8 mouse cellular contexts compared by ENCODE assay signal in genomic region chr19:5925311-5925855, GRCm38 (mm10). TPM values are rescaled to one million over a fixed set of nuclear protein-coding genes. Genes with fewer than 3 reads are reported as not detected.
DNase-seq lines count a peak whose midpoint lies in the region; ATAC-seq and TF ChIP-seq lines count a peak whose summit lies in the region.

No protein-coding gene starts in this region.

- H3K27ac ChIP-seq in spleen, adult 2 months (ENCODE audit: insufficient read depth, low read length) = peak overlapping the region; percentile 11; the same call in 1 of the 2 replicates
- no peak overlapping the region for H3K27ac ChIP-seq in forebrain, embryonic 13.5 days
- no peak overlapping the region for H3K27ac ChIP-seq in limb, embryonic 14.5 days (replicated peaks; ENCODE audit: low read depth, low read length)
- peak overlapping the region; percentile 89 for H3K27ac ChIP-seq in stomach, embryonic 16.5 days (ENCODE audit: low read length)

- H3K4me1 ChIP-seq in spleen, adult 2 months (ENCODE audit: control insufficient read depth, insufficient read depth, insufficient read length) = no peaks in the 10 kb centered on the region; the same call in 1 of the 2 replicates
- peaks cover 37% of the 10 kb centered on the region for H3K4me1 ChIP-seq in forebrain, embryonic 13.5 days
- peaks cover 14% of the 10 kb centered on the region for H3K4me1 ChIP-seq in limb, embryonic 14.5 days (ENCODE audit: control insufficient read depth, insufficient read depth, low read length)
- H3K4me1 ChIP-seq in stomach, embryonic 16.5 days (ENCODE audit: control insufficient read depth, insufficient read depth, low read length) = peaks cover 37% of the 10 kb centered on the region

- peak overlapping the region; percentile 39 for H3K4me3 ChIP-seq in spleen, adult 2 months (ENCODE audit: extremely low read depth, insufficient read depth, insufficient read length)
- peak overlapping the region; percentile 54 for H3K4me3 ChIP-seq in forebrain, embryonic 13.5 days
- peak overlapping the region; percentile 56 for H3K4me3 ChIP-seq in limb, embryonic 14.5 days (replicated peaks; ENCODE audit: low read length)
- H3K4me3 ChIP-seq in stomach, embryonic 16.5 days (replicated peaks; ENCODE audit: low read length) = peak overlapping the region; percentile 63

- H3K27me3 ChIP-seq in spleen, adult 2 months (ENCODE audit: control insufficient read depth, insufficient read depth, low read length) = no peaks in the 10 kb centered on the region
- H3K27me3 ChIP-seq in forebrain, embryonic 13.5 days = peaks cover 10% of the 10 kb centered on the region
- 0 out of 2 replicates have a peak, but pooled peaks cover 5% of the 10 kb centered on the region for H3K27me3 ChIP-seq in limb, embryonic 14.5 days (ENCODE audit: control insufficient read depth, insufficient read depth, low read length)
- 0 out of 2 replicates have a peak, but pooled peaks cover 3% of the 10 kb centered on the region for H3K27me3 ChIP-seq in stomach, embryonic 16.5 days (ENCODE audit: control insufficient read depth, insufficient read depth, low read length)

- 35% methylated on average over 11 of the region's 11 CpGs for WGBS in spleen, adult 2 months
- 31% methylated on average over 11 of the region's 11 CpGs for WGBS in forebrain, embryonic 13.5 days
- 29% methylated on average over 11 of the region's 11 CpGs for WGBS in limb, embryonic 14.5 days
- 27% methylated on average over 11 of the region's 11 CpGs for whole genome bisulfite sequencing in stomach, embryonic 16.5 days

- TF ChIP-seq POLR2A in spleen, adult 2 months (IDR thresholded peaks at IDR 0.05; ENCODE audit: low read depth, low read length) = no peak
- TF ChIP-seq POLR2A in limb, embryonic 14.5 days (IDR thresholded peaks at IDR 0.05; ENCODE audit: borderline replicate concordance, extremely low read depth, insufficient read depth, insufficient read length) = no peak

- no peak for ATAC-seq in forebrain, embryonic 13.5 days
- ATAC-seq in limb, embryonic 14.5 days (ENCODE audit: low FRiP score, low read depth) = no peak
- no peak for ATAC-seq in stomach, embryonic 16.5 days (ENCODE audit: insufficient read depth, low FRiP score)

- DNase-seq in spleen, adult 2 months (ENCODE audit: low read depth in 1 of 2, low spot score in 2 of 2) = no peak
- DNase-seq in spleen, adult 18-20 months = no peak
- no peak for DNase-seq in limb, embryonic 14.5 days (ENCODE audit: low spot score)
- no peak for DNase-seq in retina, embryonic 14.5 days (ENCODE audit: low spot score)
- DNase-seq in urinary bladder, adult 2 months (ENCODE audit: low spot score) = no peak
- no peak for DNase-seq in cerebellum, adult 11-12 months

- no peaks in the 10 kb centered on the region for H3K36me3 ChIP-seq in spleen, adult 2 months (ENCODE audit: control insufficient read depth, insufficient read depth, low read length)
- no peaks in the 10 kb centered on the region for H3K36me3 ChIP-seq in forebrain, embryonic 13.5 days (ENCODE audit: poor library complexity, severe bottlenecking)
- no peaks in the 10 kb centered on the region for H3K36me3 ChIP-seq in limb, embryonic 14.5 days (ENCODE audit: control insufficient read depth, insufficient read depth, low read length)
- H3K36me3 ChIP-seq in stomach, embryonic 16.5 days (ENCODE audit: control insufficient read depth, insufficient read depth, low read length) = no peaks in the 10 kb centered on the region

- TF ChIP-seq CTCF in spleen, adult 2 months (IDR thresholded peaks at IDR 0.05; ENCODE audit: extremely low read depth, insufficient read depth, insufficient read length, insufficient replicate concordance) = no peak

- H3K4me2 ChIP-seq in forebrain, embryonic 13.5 days = peak overlapping the region; percentile 95
- H3K4me2 ChIP-seq in limb, embryonic 14.5 days (replicated peaks; ENCODE audit: low read depth, low read length, severe bottlenecking) = peak overlapping the region; percentile 99
- peak overlapping the region; percentile 97 for H3K4me2 ChIP-seq in stomach, embryonic 16.5 days (ENCODE audit: low read depth, low read length)

- H3K9ac ChIP-seq in forebrain, embryonic 13.5 days = peak overlapping the region; percentile 51
- no peak overlapping the region for H3K9ac ChIP-seq in limb, embryonic 14.5 days (ENCODE audit: low read depth, low read length, severe bottlenecking)
- H3K9ac ChIP-seq in stomach, embryonic 16.5 days (ENCODE audit: low read length) = peak overlapping the region; percentile 60

- no peaks in the 10 kb centered on the region for H3K9me3 ChIP-seq in forebrain, embryonic 13.5 days (replicated peaks)
- H3K9me3 ChIP-seq in limb, embryonic 14.5 days (ENCODE audit: control insufficient read depth, low read length) = no peaks in the 10 kb centered on the region
- H3K9me3 ChIP-seq in stomach, embryonic 16.5 days (replicated peaks; ENCODE audit: control insufficient read depth, low read length) = no peaks in the 10 kb centered on the region

RNA-seq across cellular contexts. Expression of gene Cdc42ep2, which starts 0.8 kb away (rescaled TPM):
- 8.1 and 8.2 TPM in 2 replicates for polyA plus RNA-seq in spleen, adult 2 months (2012; rRNA removed)
- 4.2 and 4.6 TPM in 2 replicates for polyA plus RNA-seq in forebrain, embryonic 13.5 days (2015; fragmentation: Nextera tagmentation; extraction: Ambion mirVana)
- polyA plus RNA-seq in limb, embryonic 14.5 days (2012; rRNA removed) = 9.7 and 10.0 TPM in 2 replicates
- polyA plus RNA-seq in limb, embryonic 14.5 days (2014; fragmentation: Nextera tagmentation; extraction: Ambion mirVana) = 6.5 and 8.0 TPM in 2 replicates
- 13.4 and 13.9 TPM in 2 replicates for polyA plus RNA-seq in stomach, embryonic 16.5 days (2015; fragmentation: Nextera tagmentation; extraction: Ambion mirVana)
- 22.9 and 26.2 TPM in 2 replicates for polyA plus RNA-seq in urinary bladder, adult 2 months (2012; rRNA removed)

RNA-seq across cellular contexts. Expression of gene Dpf2, which starts 12.6 kb away (rescaled TPM):
- 59.9 and 74.8 TPM in 2 replicates for polyA plus RNA-seq in spleen, adult 2 months (2012; rRNA removed)
- polyA plus RNA-seq in forebrain, embryonic 13.5 days (2015; fragmentation: Nextera tagmentation; extraction: Ambion mirVana) = 147 and 169 TPM in 2 replicates
- polyA plus RNA-seq in limb, embryonic 14.5 days (2012; rRNA removed) = 179 and 199 TPM in 2 replicates
- 143 and 147 TPM in 2 replicates for polyA plus RNA-seq in limb, embryonic 14.5 days (2014; fragmentation: Nextera tagmentation; extraction: Ambion mirVana)
- polyA plus RNA-seq in stomach, embryonic 16.5 days (2015; fragmentation: Nextera tagmentation; extraction: Ambion mirVana) = 117 and 127 TPM in 2 replicates
- polyA plus RNA-seq in urinary bladder, adult 2 months (2012; rRNA removed) = 87.5 and 102 TPM in 2 replicates

RNA-seq across cellular contexts. Expression of gene Tigd3, which starts 31.4 kb away (rescaled TPM):
- polyA plus RNA-seq in spleen, adult 2 months (2012; rRNA removed) = 1.3 TPM in 2 replicates
- polyA plus RNA-seq in forebrain, embryonic 13.5 days (2015; fragmentation: Nextera tagmentation; extraction: Ambion mirVana) = 13.1 and 15.5 TPM in 2 replicates
- polyA plus RNA-seq in limb, embryonic 14.5 days (2012; rRNA removed) = 4.8 TPM in 2 replicates
- polyA plus RNA-seq in limb, embryonic 14.5 days (2014; fragmentation: Nextera tagmentation; extraction: Ambion mirVana) = 1.7 and 2.0 TPM in 2 replicates
- polyA plus RNA-seq in stomach, embryonic 16.5 days (2015; fragmentation: Nextera tagmentation; extraction: Ambion mirVana) = 1.7 and 1.8 TPM in 2 replicates
- 0.69 and 0.87 TPM in 2 replicates for polyA plus RNA-seq in urinary bladder, adult 2 months (2012; rRNA removed)

RNA-seq across cellular contexts. Expression of gene Pola2, which starts 38.6 kb away (rescaled TPM):
- polyA plus RNA-seq in spleen, adult 2 months (2012; rRNA removed) = 40.5 and 48.0 TPM in 2 replicates
- 52.6 and 55.9 TPM in 2 replicates for polyA plus RNA-seq in forebrain, embryonic 13.5 days (2015; fragmentation: Nextera tagmentation; extraction: Ambion mirVana)
- polyA plus RNA-seq in limb, embryonic 14.5 days (2012; rRNA removed) = 87.9 and 109 TPM in 2 replicates
- polyA plus RNA-seq in limb, embryonic 14.5 days (2014; fragmentation: Nextera tagmentation; extraction: Ambion mirVana) = 65.8 and 66.3 TPM in 2 replicates
- polyA plus RNA-seq in stomach, embryonic 16.5 days (2015; fragmentation: Nextera tagmentation; extraction: Ambion mirVana) = 49.6 and 50.4 TPM in 2 replicates
- polyA plus RNA-seq in urinary bladder, adult 2 months (2012; rRNA removed) = 32.8 and 41.0 TPM in 2 replicates

RNA-seq across cellular contexts. Expression of gene Slc25a45, which starts 47.8 kb away (rescaled TPM):
- 36.6 and 37.6 TPM in 2 replicates for polyA plus RNA-seq in spleen, adult 2 months (2012; rRNA removed)
- 1.2 and 1.4 TPM in 2 replicates for polyA plus RNA-seq in forebrain, embryonic 13.5 days (2015; fragmentation: Nextera tagmentation; extraction: Ambion mirVana)
- 6.2 and 6.3 TPM in 2 replicates for polyA plus RNA-seq in limb, embryonic 14.5 days (2012; rRNA removed)
- 2.5 and 3.0 TPM in 2 replicates for polyA plus RNA-seq in limb, embryonic 14.5 days (2014; fragmentation: Nextera tagmentation; extraction: Ambion mirVana)
- 5.1 and 5.5 TPM in 2 replicates for polyA plus RNA-seq in stomach, embryonic 16.5 days (2015; fragmentation: Nextera tagmentation; extraction: Ambion mirVana)
- polyA plus RNA-seq in urinary bladder, adult 2 months (2012; rRNA removed) = 19.2 and 25.1 TPM in 2 replicates

Comparison
In these comparisons a context has a peak if more than half of its experiments do, and no peak if none do; other contexts are left out.
1. H3K27ac ChIP-seq: peak in spleen, adult 2 months (single experiment) and stomach, embryonic 16.5 days (single experiment); none in forebrain, embryonic 13.5 days (single experiment) and limb, embryonic 14.5 days (single experiment).
2. Peak in every context shown above with its lines, with median percentiles within 50 percentile points of each other: H3K4me3 ChIP-seq and H3K4me2 ChIP-seq.